Mouse (Mus musculus) midbrain, embryonic 13.5 days (tissue): ENCODE results near the gene Trip4. TPM values are rescaled to one million over a fixed set of nuclear protein-coding genes. Genes with fewer than 3 reads are reported as not detected.

ENCODE experiments used
- ATAC-seq: fragments of 200-750 bp; cut with Nextera tagmentation; 2 replicates; pipeline ENCODE4 v1.8.0; 2017; ENCODE audit warnings: mild to moderate bottlenecking, moderate TSS enrichment, moderate library complexity
- H3K27ac ChIP-seq: fragments of 300-500 bp; sonication (generic); 2 replicates; pipeline ENCODE4 v1.5.1; 2015; ENCODE audit warnings: inconsistent platforms, mild to moderate bottlenecking, moderate library complexity
- H3K27me3 ChIP-seq: fragments of 300-500 bp; sonication (generic); 2 replicates; pipeline ENCODE4 v1.6.1; 2015; ENCODE audit warnings: mild to moderate bottlenecking, inconsistent platforms
- H3K36me3 ChIP-seq: fragments of 300-500 bp; sonication (generic); 2 replicates; pipeline ENCODE4 v1.6.1; 2015; ENCODE audit warnings: mild to moderate bottlenecking, inconsistent platforms
- H3K4me1 ChIP-seq: fragments of 300-500 bp; sonication (generic); replicated peaks from 2 replicates; pipeline ENCODE4 v1.6.1; 2015; ENCODE audit warnings: inconsistent platforms
- H3K4me2 ChIP-seq: fragments of 300-500 bp; sonication (generic); replicated peaks from 2 replicates; pipeline ENCODE4 v1.6.1; 2015; ENCODE audit warnings: moderate library complexity, mild to moderate bottlenecking, inconsistent platforms
- H3K4me3 ChIP-seq: fragments of 300-500 bp; sonication (generic); replicated peaks from 2 replicates; pipeline ENCODE4 v1.5.1; 2015; ENCODE audit warnings: mild to moderate bottlenecking, inconsistent platforms
- H3K9ac ChIP-seq: fragments of 300-500 bp; sonication (generic); replicated peaks from 2 replicates; pipeline ENCODE4 v1.6.1; 2015; ENCODE audit warnings: mild to moderate bottlenecking, inconsistent platforms
- H3K9me3 ChIP-seq: fragments of 300-500 bp; sonication (generic); 2 replicates; pipeline ENCODE4 v1.6.1; 2016; ENCODE audit warnings: mild to moderate bottlenecking, inconsistent platforms
- WGBS: fragments of 180-500 bp; shearing (Covaris S2); methylation state at CpG from one replicate; pipeline ENCODE4 v1.1.7; 2015; 5-methylcytosine and 5-hydroxymethylcytosine counted together
- polyA plus RNA-seq: library from polyadenylated mRNA; unstranded; fragments of >200 nt; fragmentation: Nextera tagmentation; extraction: Ambion mirVana; gene quantifications from 2 replicates; pipeline ENCODE4 v1.2.1, GENCODE M21; 2015

Trip4 gene
- polyA plus RNA-seq, 1 experiment from 2014 or later = 31.3 TPM

DNA sequence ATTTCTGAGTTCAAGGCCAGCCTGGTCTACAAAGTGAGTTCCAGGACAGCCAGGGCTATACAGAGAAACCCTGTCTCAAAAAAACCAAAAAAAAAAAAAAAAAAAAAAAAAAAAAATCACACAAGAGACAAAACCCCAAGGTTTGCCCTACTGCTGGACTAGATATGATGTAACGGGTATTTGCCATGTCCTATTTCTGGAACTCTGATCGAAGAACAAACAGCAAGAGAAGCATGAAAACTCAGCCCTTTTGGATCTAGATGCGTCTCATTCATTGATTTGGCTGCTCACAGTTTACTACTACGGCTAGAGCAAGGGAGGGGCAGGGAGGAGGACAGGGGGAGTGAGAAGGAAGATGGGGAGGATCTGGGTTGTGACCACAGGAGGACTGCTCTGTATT is 86.6 kb downstream of the Trip4 start:
- 81% methylated on average over 4 of the region's 4 CpGs for WGBS
- Histone ChIP-seq H3K4me1 (peaks cover 74% of the 10 kb centered on the region), H3K36me3 (0 out of 2 replicates have a peak, but pooled peaks cover 3% of the 10 kb centered on the region)

DNA sequence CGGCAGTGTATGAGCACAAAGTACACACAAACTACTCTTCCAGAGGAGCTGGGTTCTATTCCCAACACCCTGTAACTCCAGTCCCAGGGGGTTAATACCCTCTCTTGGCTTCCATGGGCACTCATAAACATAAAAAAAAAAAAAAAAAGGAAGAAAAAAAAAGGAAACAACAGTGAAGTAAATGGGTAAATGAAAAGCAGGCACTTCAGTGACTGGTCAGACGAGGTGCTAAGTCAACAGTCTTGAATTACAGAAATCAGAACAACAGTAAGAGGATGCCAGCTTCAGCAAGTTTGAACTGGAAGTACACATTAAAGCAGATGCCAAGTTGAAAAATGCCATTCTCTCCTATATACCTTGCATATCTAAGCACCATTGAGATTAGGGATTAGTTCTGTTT is 88.3 kb downstream of the Trip4 start:
- 0 out of 2 replicates have a peak, but pooled peaks cover 3% of the 10 kb centered on the region for H3K36me3 ChIP-seq
- no peak overlapping the region for H3K4me2 ChIP-seq
- 90% methylated on average over 2 of the region's 2 CpGs for WGBS
- H3K9me3 ChIP-seq = no peaks in the 10 kb centered on the region
- no peak for ATAC-seq
- no peaks in the 10 kb centered on the region for H3K27me3 ChIP-seq
- H3K4me1 ChIP-seq = peaks cover 63% of the 10 kb centered on the region
- H3K9ac ChIP-seq = no peak overlapping the region
- H3K27ac ChIP-seq = peak overlapping the region; percentile 25; the same call in 1 of the 2 replicates
- H3K4me3 ChIP-seq = no peak overlapping the region

More for the DNA sequence above, 86.6 kb downstream of the Trip4 start:
- Histone ChIP-seq H3K4me3 (no peak overlapping the region), H3K27ac (no peak overlapping the region), H3K9me3 (no peaks in the 10 kb centered on the region), H3K4me2 (no peak overlapping the region), H3K9ac (no peak overlapping the region), H3K27me3 (no peaks in the 10 kb centered on the region)
- ATAC-seq = no peak

- peak overlapping the region; percentile 76 for H3K27ac ChIP-seq
- H3K4me1 ChIP-seq = peaks cover 47% of the 10 kb centered on the region
- no peak for ATAC-seq
- peak overlapping the region; percentile 23 for H3K4me2 ChIP-seq
- no peak overlapping the region; the same call in 1 of the 2 replicates for H3K9ac ChIP-seq
- 0 out of 2 replicates have a peak, but pooled peaks cover 8% of the 10 kb centered on the region for H3K36me3 ChIP-seq
- no peaks in the 10 kb centered on the region for H3K9me3 ChIP-seq
- WGBS = 11% methylated on average over 2 of the region's 2 CpGs
- H3K4me3 ChIP-seq = no peak overlapping the region
- no peaks in the 10 kb centered on the region for H3K27me3 ChIP-seq
These were observed 90.2 kb downstream of the Trip4 start for GRCm38 (mm10) chr9:65818402-65818801.

DNA sequence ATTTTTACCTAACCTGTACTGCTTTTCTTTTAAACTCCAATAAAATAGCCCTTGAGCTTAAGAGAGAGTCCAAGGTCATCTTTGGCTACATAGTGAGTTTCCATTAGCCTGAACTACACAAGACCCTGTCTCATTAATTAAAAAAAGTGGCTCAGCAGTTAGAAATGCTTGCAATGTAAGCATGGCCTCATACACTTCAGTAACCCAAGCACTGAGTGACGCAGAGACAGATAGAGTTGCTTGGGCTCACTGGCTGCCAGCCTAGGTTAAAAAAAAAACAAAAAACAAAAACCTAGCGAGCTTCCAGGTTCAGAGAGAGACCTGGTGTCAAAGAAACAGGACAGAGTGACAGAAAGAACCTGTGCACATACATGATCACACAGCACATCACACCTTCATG is 95.8 kb downstream of the Trip4 start:
- 0 out of 2 replicates have a peak, but pooled peaks cover 8% of the 10 kb centered on the region for H3K36me3 ChIP-seq
- WGBS = 84% methylated on average over 2 of the region's 2 CpGs

DNA sequence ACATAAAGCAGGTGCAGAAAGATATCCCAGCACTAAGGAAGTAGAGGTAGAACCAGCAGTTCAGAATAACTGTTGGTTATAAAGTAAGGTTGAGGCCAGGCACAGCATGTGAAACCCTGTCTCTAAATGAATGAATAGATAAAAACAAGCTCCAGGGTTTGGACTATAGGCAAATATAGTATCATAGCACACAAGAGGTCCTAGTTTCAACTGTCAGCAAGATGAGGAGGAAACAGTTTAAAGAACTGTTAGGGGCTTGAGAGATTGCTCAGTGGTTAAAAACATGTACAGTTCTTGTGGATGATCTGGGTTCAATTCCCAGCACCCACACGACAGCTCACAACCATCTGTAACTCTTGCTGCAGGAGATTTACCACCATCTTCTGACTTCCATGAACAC is 96.8 kb downstream of the Trip4 start:
- ATAC-seq = no peak
- Histone ChIP-seq H3K27me3 (no peaks in the 10 kb centered on the region), H3K27ac (no peak overlapping the region), H3K9me3 (no peaks in the 10 kb centered on the region), H3K4me2 (no peak overlapping the region), H3K4me3 (no peak overlapping the region), H3K9ac (no peak overlapping the region), H3K36me3 (0 out of 2 replicates have a peak, but pooled peaks cover 5% of the 10 kb centered on the region), H3K4me1 (peaks cover 15% of the 10 kb centered on the region; the same call in 1 of the 2 replicates)
- 89% methylated on average over 1 of the region's 1 CpGs for WGBS

More for the DNA sequence above, 95.8 kb downstream of the Trip4 start:
- H3K9me3 ChIP-seq = no peaks in the 10 kb centered on the region
- no peak for ATAC-seq
- no peak overlapping the region for H3K4me2 ChIP-seq
- no peak overlapping the region for H3K27ac ChIP-seq
- H3K4me3 ChIP-seq = no peak overlapping the region
- peaks cover 10% of the 10 kb centered on the region for H3K4me1 ChIP-seq
- H3K9ac ChIP-seq = no peak overlapping the region
- no peaks in the 10 kb centered on the region for H3K27me3 ChIP-seq

DNA sequence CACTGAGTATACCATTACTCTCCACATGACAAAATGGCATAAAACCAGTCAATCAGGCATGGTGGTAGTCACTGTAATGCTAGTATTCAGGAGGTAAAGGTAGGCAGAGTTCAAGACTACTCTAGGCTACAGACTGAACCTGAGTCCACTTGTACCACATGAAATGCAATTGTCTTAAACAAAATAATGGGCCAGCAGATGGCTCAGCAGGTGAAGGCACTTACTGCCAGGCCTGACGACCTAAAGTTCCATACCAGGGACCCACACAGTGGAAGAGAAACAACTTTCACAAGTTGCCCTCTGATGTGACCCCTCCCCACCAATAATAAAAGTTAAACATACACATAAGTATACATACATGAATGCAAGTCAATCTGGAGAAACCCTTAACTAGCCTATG is 100.8 kb downstream of the Trip4 start:
- H3K9ac ChIP-seq = no peak overlapping the region
- no peak overlapping the region for H3K4me3 ChIP-seq
- ATAC-seq = no peak
- WGBS = 70% methylated on average over 1 of the region's 1 CpGs
- no peaks in the 10 kb centered on the region for H3K27me3 ChIP-seq
- no peak overlapping the region for H3K4me2 ChIP-seq
- H3K36me3 ChIP-seq = no peaks in the 10 kb centered on the region
- H3K27ac ChIP-seq = no peak overlapping the region
- peaks cover 14% of the 10 kb centered on the region; the same call in 1 of the 2 replicates for H3K4me1 ChIP-seq
- H3K9me3 ChIP-seq = no peaks in the 10 kb centered on the region

DNA sequence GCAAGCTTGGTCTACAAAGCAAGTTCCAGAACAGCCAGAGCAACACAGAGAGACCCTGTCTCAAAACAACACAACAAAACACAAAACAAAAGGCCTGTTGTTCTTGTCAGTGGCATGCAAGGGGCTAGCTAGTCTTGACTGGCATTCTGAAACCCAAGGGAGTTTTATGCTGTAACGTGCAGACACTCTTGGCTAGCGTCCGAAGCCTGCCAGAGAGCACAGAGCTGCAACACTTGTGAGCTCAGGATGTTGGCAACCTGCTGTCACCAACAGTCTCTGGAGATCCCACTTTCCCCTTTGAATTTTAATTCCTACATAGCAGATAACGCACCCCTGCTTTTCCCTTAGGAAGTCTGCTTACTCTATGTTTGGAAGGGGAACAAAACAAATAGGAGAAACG is 101.3 kb downstream of the Trip4 start:
- no peaks in the 10 kb centered on the region for H3K36me3 ChIP-seq
- no peak overlapping the region for H3K4me3 ChIP-seq
- no peak overlapping the region for H3K27ac ChIP-seq
- H3K9ac ChIP-seq = no peak overlapping the region
- ATAC-seq = no peak
- peaks cover 14% of the 10 kb centered on the region; the same call in 1 of the 2 replicates for H3K4me1 ChIP-seq
- H3K9me3 ChIP-seq = no peaks in the 10 kb centered on the region
- H3K4me2 ChIP-seq = no peak overlapping the region
- no peaks in the 10 kb centered on the region for H3K27me3 ChIP-seq
- 43% methylated on average over 5 of the region's 5 CpGs for WGBS

GRCm38 (mm10) chr9:65799770-65800169 is 108.8 kb downstream of the Trip4 start:
- no peak overlapping the region for H3K27ac ChIP-seq
- peaks cover 5% of the 10 kb centered on the region for H3K36me3 ChIP-seq
- no peak for ATAC-seq
- H3K27me3 ChIP-seq = no peaks in the 10 kb centered on the region
- no peak overlapping the region for H3K4me3 ChIP-seq
- 85% methylated on average over 4 of the region's 4 CpGs for WGBS
- no peaks in the 10 kb centered on the region for H3K9me3 ChIP-seq
- peaks cover 21% of the 10 kb centered on the region for H3K4me1 ChIP-seq
- H3K9ac ChIP-seq = no peak overlapping the region
- H3K4me2 ChIP-seq = no peak overlapping the region

DNA sequence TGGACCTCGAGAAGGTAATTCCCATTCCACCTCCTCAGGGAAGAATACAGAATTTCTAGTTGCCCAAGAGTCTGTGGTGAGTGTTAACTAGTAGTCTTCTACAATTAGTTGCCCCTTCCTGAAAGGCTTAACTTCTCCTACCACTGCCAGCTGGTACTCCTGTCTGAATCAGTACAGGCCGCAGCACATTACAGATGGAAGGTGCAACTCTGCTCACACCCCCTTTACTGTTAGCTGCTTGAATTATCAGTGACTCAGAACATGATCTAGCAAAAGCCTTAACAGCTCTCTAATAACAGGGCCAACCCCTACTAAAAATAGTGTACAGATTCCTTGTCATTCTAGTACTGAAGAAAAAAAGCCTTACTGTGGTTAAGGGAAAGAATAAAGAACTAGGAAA is 112.9 kb downstream of the Trip4 start:
- ATAC-seq = no peak
- 93% methylated on average over 2 of the region's 2 CpGs for WGBS
- Histone ChIP-seq H3K27ac (no peak overlapping the region), H3K4me1 (peaks cover 54% of the 10 kb centered on the region), H3K4me2 (no peak overlapping the region), H3K9ac (no peak overlapping the region), H3K9me3 (no peaks in the 10 kb centered on the region), H3K36me3 (peaks cover 15% of the 10 kb centered on the region), H3K27me3 (no peaks in the 10 kb centered on the region), H3K4me3 (no peak overlapping the region)

DNA sequence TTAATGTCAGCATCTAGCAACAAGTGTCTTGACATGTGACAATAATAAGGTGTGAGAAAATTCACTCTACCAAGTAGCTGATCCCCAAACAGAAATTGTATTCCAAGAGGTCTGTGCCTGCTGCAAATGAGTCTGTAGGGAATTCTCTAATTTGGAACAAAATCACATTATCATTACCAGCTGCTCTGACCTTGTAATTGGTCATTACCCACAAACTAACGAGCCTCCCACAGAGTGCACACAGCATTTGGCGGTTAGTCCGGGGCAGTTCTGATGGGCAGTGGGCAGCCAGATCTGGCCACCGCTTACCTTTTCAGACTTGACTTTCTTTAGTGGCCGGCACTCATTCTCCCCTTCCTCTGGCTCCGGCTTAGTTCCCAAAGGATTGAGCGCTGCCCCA is 114.3 kb downstream of the Trip4 start:
- 73% methylated on average over 7 of the region's 7 CpGs for WGBS
- no peaks in the 10 kb centered on the region for H3K27me3 ChIP-seq
- H3K36me3 ChIP-seq = peaks cover 15% of the 10 kb centered on the region
- H3K4me2 ChIP-seq = no peak overlapping the region
- H3K9ac ChIP-seq = no peak overlapping the region
- peaks cover 57% of the 10 kb centered on the region for H3K4me1 ChIP-seq
- no peak for ATAC-seq
- no peak overlapping the region for H3K27ac ChIP-seq
- H3K9me3 ChIP-seq = no peaks in the 10 kb centered on the region
- no peak overlapping the region for H3K4me3 ChIP-seq

GRCm38 (mm10) chr9:65793506-65793905 is 115.1 kb downstream of the Trip4 start:
- 82% methylated on average over 3 of the region's 3 CpGs for WGBS

DNA sequence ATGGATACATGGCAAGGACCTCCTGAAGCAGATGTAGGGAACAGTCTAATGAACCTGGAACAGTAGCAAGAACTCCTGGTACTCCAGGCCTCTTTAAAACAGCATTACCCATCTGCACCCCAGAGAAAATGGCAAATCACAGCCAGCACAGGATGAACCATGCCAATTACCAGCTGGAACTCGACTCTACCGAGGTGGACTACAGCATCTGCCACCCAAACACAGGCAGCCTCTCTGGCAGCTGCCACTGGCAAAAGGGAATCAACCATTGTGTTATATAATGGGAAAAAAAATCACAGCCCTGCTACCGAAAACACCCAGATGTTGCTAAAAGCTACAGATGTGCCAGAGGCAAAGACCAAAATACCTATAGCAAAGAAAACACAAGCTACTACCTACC is 115.5 kb downstream of the Trip4 start:
- 66% methylated on average over 3 of the region's 3 CpGs for WGBS
- no peaks in the 10 kb centered on the region for H3K27me3 ChIP-seq
- no peak overlapping the region for H3K4me2 ChIP-seq
- peaks cover 15% of the 10 kb centered on the region for H3K36me3 ChIP-seq
- H3K9me3 ChIP-seq = no peaks in the 10 kb centered on the region
- peaks cover 62% of the 10 kb centered on the region for H3K4me1 ChIP-seq
- H3K27ac ChIP-seq = 0 out of 2 replicates have a peak overlapping the region, but pooled peaks have one; percentile 44
- H3K9ac ChIP-seq = no peak overlapping the region
- H3K4me3 ChIP-seq = no peak overlapping the region
- ATAC-seq = no peak

More at GRCm38 (mm10) chr9:65793506-65793905, 115.1 kb downstream of the Trip4 start:
- H3K9ac ChIP-seq = no peak overlapping the region
- H3K9me3 ChIP-seq = no peaks in the 10 kb centered on the region
- H3K4me3 ChIP-seq = no peak overlapping the region
- peaks cover 58% of the 10 kb centered on the region for H3K4me1 ChIP-seq
- peaks cover 15% of the 10 kb centered on the region for H3K36me3 ChIP-seq
- H3K27me3 ChIP-seq = no peaks in the 10 kb centered on the region
- peak overlapping the region; percentile 44; the same call in 1 of the 2 replicates for H3K27ac ChIP-seq
- ATAC-seq = no peak
- H3K4me2 ChIP-seq = no peak overlapping the region

GRCm38 (mm10) chr9:65791846-65792245 is 116.7 kb downstream of the Trip4 start:
- Histone ChIP-seq H3K4me3 (no peak overlapping the region), H3K9me3 (no peaks in the 10 kb centered on the region), H3K4me2 (no peak overlapping the region), H3K4me1 (peaks cover 74% of the 10 kb centered on the region), H3K27me3 (no peaks in the 10 kb centered on the region), H3K36me3 (peaks cover 15% of the 10 kb centered on the region), H3K9ac (no peak overlapping the region), H3K27ac (no peak overlapping the region)
- no peak for ATAC-seq
